Mouse (Mus musculus) brain, embryonic 14.5 days (tissue): ENCODE measurements around the gene Pex14.

ENCODE experiments used
- CTCF ChIP-seq: fragments of 200-500 bp; IDR thresholded peaks from 2 replicates; pipeline ENCODE4 v1.5.1; 2012; ENCODE audit warnings: inconsistent platforms, mild to moderate bottlenecking, moderate library complexity, borderline replicate concordance; ENCODE audit not compliant: insufficient read depth, insufficient read length; ENCODE audit errors: extremely low read depth
- POLR2A ChIP-seq: fragments of 200-500 bp; IDR thresholded peaks from 2 replicates; pipeline ENCODE4 v1.6.1; 2012; ENCODE audit warnings: mild to moderate bottlenecking, inconsistent platforms, borderline replicate concordance; ENCODE audit not compliant: poor library complexity, insufficient read depth, insufficient read length, severe bottlenecking; ENCODE audit errors: extremely low read depth

DNA sequence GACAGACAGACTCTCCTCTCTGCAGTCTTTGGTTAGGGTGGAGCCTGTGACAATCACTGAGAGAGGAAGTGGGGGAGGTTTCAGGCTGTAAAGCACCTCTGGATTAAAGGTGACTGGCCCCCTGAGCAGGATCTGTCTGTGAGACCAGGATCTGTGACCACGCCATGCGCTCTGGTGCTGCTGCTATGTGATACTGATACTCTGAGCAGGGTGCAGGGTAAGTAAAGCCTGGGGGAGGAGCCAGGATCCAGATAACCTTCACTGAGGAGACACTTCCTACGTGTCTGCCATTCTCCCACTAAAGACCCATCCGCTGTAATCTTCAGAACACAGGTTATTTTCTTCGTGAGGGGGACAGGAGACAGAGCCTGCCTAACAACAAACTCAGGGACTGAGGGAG, 53.8 kb downstream of the Pex14 start:
- TF ChIP-seq CTCF: no peak
- TF ChIP-seq POLR2A: no peak
